Mouse (Mus musculus): ENCODE data around the gene Ncmap. TPM values are rescaled to one million over a fixed set of nuclear protein-coding genes. Genes with fewer than 3 reads are reported as not detected.

Gene Ncmap
- total and polyA plus RNA-seq, 3 experiments = not detected

GRCm38 (mm10) chr4:135323021-135323420, 75.0 kb downstream of the Ncmap start:
- Histone ChIP-seq H3K27ac (ENCODE audit: insufficient read depth, low read depth) (no peak overlapping the region), H3K9me3 (replicated peaks; ENCODE audit: low read length) (no peaks in the 10 kb centered on the region), H3K4me3 (replicated peaks in 1 of 3; ENCODE audit: low read depth in 2 of 3, low read length in 2 of 3, poor library complexity in 1 of 3) (no peak overlapping the region), H3K4me1 (ENCODE audit: control insufficient read depth in 1 of 2, insufficient read depth in 2 of 2) (no peaks in the 10 kb centered on the region), H3K79me2 (replicated peaks; ENCODE audit: control insufficient read depth, extremely low read depth, insufficient read depth, poor library complexity, severe bottlenecking) (no peaks in the 10 kb centered on the region; the same call in 1 of the 2 replicates), H3K9ac (ENCODE audit: insufficient read depth, low read depth) (no peak overlapping the region), H3K27me3 (replicated peaks) (no peaks in the 10 kb centered on the region), H3K36me3 (replicated peaks in 1 of 2; ENCODE audit: control insufficient read depth in 1 of 2, insufficient read depth in 1 of 2, low read length in 1 of 2) (peaks cover 68 to 88% of the 10 kb centered on the region in 2 experiments), H3K4me2 (ENCODE audit: insufficient read depth, low read depth, poor library complexity, severe bottlenecking) (no peak overlapping the region)
- dilution Hi-C loops (cut with MboI; ENCODE audit: extremely low pct_ligation_motif_present, extremely low pct_unique_long_range_greater_than_20kb, low sequenced_read_pairs) = no loop called here
- TF ChIP-seq MYC (IDR thresholded peaks at IDR 0.05; ENCODE audit: low read depth, low read length) (no peak), MAFK (IDR thresholded peaks at IDR 0.05; ENCODE audit: insufficient replicate concordance, low read length) (no peak), MXI1 (IDR thresholded peaks at IDR 0.05; ENCODE audit: low read depth, low read length) (no peak), NELFE (IDR thresholded peaks at IDR 0.05; ENCODE audit: low read depth, low read length) (no peak), ZKSCAN1 (IDR thresholded peaks at IDR 0.05; ENCODE audit: borderline replicate concordance, low read depth, low read length) (no peak), RCOR1 (conservative IDR thresholded peaks at IDR 0.05; ENCODE audit: low read depth, low read length) (no peak)
- no peak for DNase-seq (ENCODE audit: extremely low read depth)
- in situ Hi-C loops (cut with MboI; ENCODE audit: low pct_ligation_motif_present, low pct_unique_long_range_greater_than_20kb, low sequenced_read_pairs) = no loop called here

Other genes with a start within 250 kb of the Ncmap start
- gene Clic4, start 125.4 kb downstream of the Ncmap start, total RNA-seq (2012; rRNA removed) = 124 and 154 TPM in 2 replicates
- gene Clic4, start 125.4 kb downstream of the Ncmap start, total RNA-seq (2014; rRNA removed) = 182 and 199 TPM in 2 replicates
- 198 and 214 TPM in 2 replicates for gene Clic4, start 125.4 kb downstream of the Ncmap start, polyA plus RNA-seq (2012; ENCODE audit: insufficient read length, low read depth)
- gene Srrm1, start 44.9 kb downstream of the Ncmap start, total RNA-seq (2012; rRNA removed) = 23.6 and 26.0 TPM in 2 replicates
- 12.3 and 14.2 TPM in 2 replicates for gene Srrm1, start 44.9 kb downstream of the Ncmap start, total RNA-seq (2014; rRNA removed)
- gene Srrm1, start 44.9 kb downstream of the Ncmap start, polyA plus RNA-seq (2012; ENCODE audit: insufficient read length, low read depth) = 171 and 180 TPM in 2 replicates
- 4.2 and 4.9 TPM in 2 replicates for gene Rcan3, start 35.6 kb upstream of the Ncmap start, total RNA-seq (2012; rRNA removed)
- gene Rcan3, start 35.6 kb upstream of the Ncmap start, total RNA-seq (2014; rRNA removed) = 2.0 and 3.0 TPM in 2 replicates
- 2.3 and 2.5 TPM in 2 replicates for gene Rcan3, start 35.6 kb upstream of the Ncmap start, polyA plus RNA-seq (2012; ENCODE audit: insufficient read length, low read depth)
- not detected in 2 replicates for gene Stpg1, start 96.6 kb upstream of the Ncmap start, total RNA-seq (2012; rRNA removed)
- not detected in 2 replicates for gene Stpg1, start 96.6 kb upstream of the Ncmap start, total RNA-seq (2014; rRNA removed)
- gene Stpg1, start 96.6 kb upstream of the Ncmap start, polyA plus RNA-seq (2012; ENCODE audit: insufficient read length, low read depth) = not detected in 2 replicates
- gene Nipal3, start 96.8 kb upstream of the Ncmap start, total RNA-seq (2012; rRNA removed) = 6.4 and 12.0 TPM in 2 replicates
- gene Nipal3, start 96.8 kb upstream of the Ncmap start, total RNA-seq (2014; rRNA removed) = 4.0 and 4.5 TPM in 2 replicates
- gene Nipal3, start 96.8 kb upstream of the Ncmap start, polyA plus RNA-seq (2012; ENCODE audit: insufficient read length, low read depth) = 6.0 and 6.4 TPM in 2 replicates
- gene Grhl3, start 175.4 kb upstream of the Ncmap start, total RNA-seq (2012; rRNA removed) = not detected in 2 replicates
- gene Grhl3, start 175.4 kb upstream of the Ncmap start, total RNA-seq (2014; rRNA removed) = not detected in 2 replicates
- gene Grhl3, start 175.4 kb upstream of the Ncmap start, polyA plus RNA-seq (2012; ENCODE audit: insufficient read length, low read depth) = not detected in 2 replicates

Data from CH12.LX (cell line).